Mouse (Mus musculus): ENCODE measurements around the gene Srd5a3. TPM values are rescaled to one million over a fixed set of nuclear protein-coding genes. Genes with fewer than 3 reads are reported as not detected.

Gene Srd5a3
- polyA plus RNA-seq, 1 experiment from 2014 or later: 36.1 TPM

- no peak for ATAC-seq (ENCODE audit: insufficient number of reproducible peaks, low FRiP score, low TSS enrichment, low read depth)
- Histone ChIP-seq H3K27me3 (no peaks in the 10 kb centered on the region), H3K4me1 (no peaks in the 10 kb centered on the region), H3K4me2 (replicated peaks) (no peak overlapping the region), H3K36me3 (no peaks in the 10 kb centered on the region), H3K9ac (no peak overlapping the region), H3K27ac (replicated peaks) (no peak overlapping the region), H3K9me3 (replicated peaks) (no peaks in the 10 kb centered on the region), H3K4me3 (replicated peaks) (no peak overlapping the region)
- 82% methylated on average over 4 of the region's 4 CpGs for WGBS
Observed at GRCm38 (mm10) chr5:76131990-76132389, 8.1 kb upstream of the Srd5a3 start.

- no peaks in the 10 kb centered on the region for H3K27me3 ChIP-seq
- H3K27ac ChIP-seq (replicated peaks): no peak overlapping the region
- no peaks in the 10 kb centered on the region for H3K36me3 ChIP-seq
Observed at GRCm38 (mm10) chr5:76135644-76136043, 4.4 kb upstream of the Srd5a3 start.

GRCm38 (mm10) chr5:76136271-76136670 is 3.8 kb upstream of the Srd5a3 start:
- Histone ChIP-seq H3K4me3 (replicated peaks) (no peak overlapping the region), H3K9ac (no peak overlapping the region), H3K9me3 (replicated peaks) (no peaks in the 10 kb centered on the region), H3K27ac (replicated peaks) (no peak overlapping the region), H3K27me3 (no peaks in the 10 kb centered on the region), H3K4me1 (peaks cover 11% of the 10 kb centered on the region), H3K4me2 (replicated peaks) (no peak overlapping the region), H3K36me3 (no peaks in the 10 kb centered on the region)
- ATAC-seq (ENCODE audit: insufficient number of reproducible peaks, low FRiP score, low TSS enrichment, low read depth): no peak
- WGBS: 90% methylated on average over 3 of the region's 3 CpGs

More at GRCm38 (mm10) chr5:76135644-76136043, 4.4 kb upstream of the Srd5a3 start:
- no peak overlapping the region for H3K4me3 ChIP-seq (replicated peaks)
- no peak overlapping the region for H3K4me2 ChIP-seq (replicated peaks)
- 56% methylated on average over 1 of the region's 1 CpGs for WGBS
- H3K9ac ChIP-seq: no peak overlapping the region
- no peaks in the 10 kb centered on the region for H3K9me3 ChIP-seq (replicated peaks)
- no peak for ATAC-seq (ENCODE audit: insufficient number of reproducible peaks, low FRiP score, low TSS enrichment, low read depth)
- H3K4me1 ChIP-seq: peaks cover 8% of the 10 kb centered on the region

GRCm38 (mm10) chr5:76137586-76137985 is 2.5 kb upstream of the Srd5a3 start:
- ATAC-seq (ENCODE audit: insufficient number of reproducible peaks, low FRiP score, low TSS enrichment, low read depth): no peak
- H3K9me3 ChIP-seq (replicated peaks): no peaks in the 10 kb centered on the region
- H3K9ac ChIP-seq: no peak overlapping the region
- 78% methylated on average over 1 of the region's 1 CpGs for WGBS
- no peaks in the 10 kb centered on the region for H3K36me3 ChIP-seq
- H3K4me1 ChIP-seq: peaks cover 13% of the 10 kb centered on the region
- H3K27ac ChIP-seq (replicated peaks): no peak overlapping the region
- no peaks in the 10 kb centered on the region for H3K27me3 ChIP-seq
- H3K4me3 ChIP-seq (replicated peaks): no peak overlapping the region
- no peak overlapping the region for H3K4me2 ChIP-seq (replicated peaks)

- Histone ChIP-seq H3K4me2 (replicated peaks) (no peak overlapping the region), H3K9ac (no peak overlapping the region), H3K27ac (replicated peaks) (no peak overlapping the region), H3K9me3 (replicated peaks) (no peaks in the 10 kb centered on the region), H3K4me1 (peaks cover 13% of the 10 kb centered on the region), H3K27me3 (no peaks in the 10 kb centered on the region), H3K36me3 (no peaks in the 10 kb centered on the region), H3K4me3 (replicated peaks) (no peak overlapping the region)
- WGBS: 80% methylated on average over 1 of the region's 1 CpGs
- no peak for ATAC-seq (ENCODE audit: insufficient number of reproducible peaks, low FRiP score, low TSS enrichment, low read depth)
Observed at GRCm38 (mm10) chr5:76138071-76138470, 2.0 kb upstream of the Srd5a3 start.

- WGBS: 79% methylated on average over 10 of the region's 10 CpGs
- no peaks in the 10 kb centered on the region for H3K36me3 ChIP-seq
- no peak for ATAC-seq (ENCODE audit: insufficient number of reproducible peaks, low FRiP score, low TSS enrichment, low read depth)
- peaks cover 13% of the 10 kb centered on the region for H3K4me1 ChIP-seq
- no peak overlapping the region for H3K4me3 ChIP-seq (replicated peaks)
- no peaks in the 10 kb centered on the region for H3K27me3 ChIP-seq
- H3K4me2 ChIP-seq (replicated peaks): no peak overlapping the region
- no peak overlapping the region for H3K27ac ChIP-seq (replicated peaks)
- H3K9ac ChIP-seq: no peak overlapping the region
- H3K9me3 ChIP-seq (replicated peaks): no peaks in the 10 kb centered on the region
Observed at GRCm38 (mm10) chr5:76138512-76138911, 1.6 kb upstream of the Srd5a3 start.

- H3K36me3 ChIP-seq: no peaks in the 10 kb centered on the region
- no peak for ATAC-seq (ENCODE audit: insufficient number of reproducible peaks, low FRiP score, low TSS enrichment, low read depth)
- peak overlapping the region; percentile 90; the same call in 1 of the 2 replicates for H3K9ac ChIP-seq
- WGBS: 57% methylated on average over 7 of the region's 7 CpGs
- H3K9me3 ChIP-seq (replicated peaks): no peaks in the 10 kb centered on the region
- peak overlapping the region; percentile 99 for H3K27ac ChIP-seq (replicated peaks)
- H3K4me1 ChIP-seq: peaks cover 13% of the 10 kb centered on the region
- H3K27me3 ChIP-seq: no peaks in the 10 kb centered on the region
- peak overlapping the region; percentile 67 for H3K4me2 ChIP-seq (replicated peaks)
- H3K4me3 ChIP-seq (replicated peaks): peak overlapping the region; percentile 77
Observed at GRCm38 (mm10) chr5:76139171-76139671, 850 bp upstream of the Srd5a3 start.

GRCm38 (mm10) chr5:76140730-76141066 is 627 bp downstream of the Srd5a3 start:
- Histone ChIP-seq H3K9ac (peak overlapping the region; percentile 90), H3K9me3 (replicated peaks) (no peaks in the 10 kb centered on the region), H3K4me1 (peaks cover 13% of the 10 kb centered on the region), H3K4me2 (replicated peaks) (peak overlapping the region; percentile 67), H3K27ac (replicated peaks) (peak overlapping the region; percentile 99), H3K36me3 (no peaks in the 10 kb centered on the region), H3K27me3 (no peaks in the 10 kb centered on the region), H3K4me3 (replicated peaks) (peak overlapping the region; percentile 77)
- 6% methylated on average over 9 of the region's 9 CpGs for WGBS
- ATAC-seq (ENCODE audit: insufficient number of reproducible peaks, low FRiP score, low TSS enrichment, low read depth): 0 out of 2 replicates have a peak, but pooled peaks have one; percentile 17

GRCm38 (mm10) chr5:76143356-76143755 is 3.3 kb downstream of the Srd5a3 start:
- H3K9me3 ChIP-seq (replicated peaks): no peaks in the 10 kb centered on the region
- H3K9ac ChIP-seq: no peak overlapping the region
- H3K36me3 ChIP-seq: no peaks in the 10 kb centered on the region
- H3K27ac ChIP-seq (replicated peaks): no peak overlapping the region
- ATAC-seq (ENCODE audit: insufficient number of reproducible peaks, low FRiP score, low TSS enrichment, low read depth): no peak
- no peak overlapping the region for H3K4me2 ChIP-seq (replicated peaks)
- no peaks in the 10 kb centered on the region for H3K27me3 ChIP-seq
- no peak overlapping the region for H3K4me3 ChIP-seq (replicated peaks)
- 84% methylated on average over 4 of the region's 4 CpGs for WGBS
- peaks cover 13% of the 10 kb centered on the region for H3K4me1 ChIP-seq

GRCm38 (mm10) chr5:76146401-76146800 is 6.3 kb downstream of the Srd5a3 start:
- H3K4me1 ChIP-seq: 0 out of 2 replicates have a peak, but pooled peaks cover 1% of the 10 kb centered on the region
- H3K36me3 ChIP-seq: peaks cover 17% of the 10 kb centered on the region
- H3K4me3 ChIP-seq (replicated peaks): no peak overlapping the region
- 95% methylated on average over 1 of the region's 1 CpGs for WGBS
- 0 out of 2 replicates have a peak, but pooled peaks have one; percentile 7 for ATAC-seq (ENCODE audit: insufficient number of reproducible peaks, low FRiP score, low TSS enrichment, low read depth)
- no peaks in the 10 kb centered on the region for H3K27me3 ChIP-seq
- no peak overlapping the region for H3K27ac ChIP-seq (replicated peaks)
- no peak overlapping the region for H3K4me2 ChIP-seq (replicated peaks)
- H3K9ac ChIP-seq: no peak overlapping the region
- H3K9me3 ChIP-seq (replicated peaks): no peaks in the 10 kb centered on the region

GRCm38 (mm10) chr5:76149436-76149835 is 9.4 kb downstream of the Srd5a3 start:
- Histone ChIP-seq H3K4me3 (replicated peaks) (no peak overlapping the region), H3K9ac (no peak overlapping the region), H3K4me1 (no peaks in the 10 kb centered on the region), H3K27me3 (no peaks in the 10 kb centered on the region), H3K36me3 (peaks cover 32% of the 10 kb centered on the region), H3K9me3 (replicated peaks) (no peaks in the 10 kb centered on the region), H3K27ac (replicated peaks) (no peak overlapping the region), H3K4me2 (replicated peaks) (no peak overlapping the region)
- no peak for ATAC-seq (ENCODE audit: insufficient number of reproducible peaks, low FRiP score, low TSS enrichment, low read depth)
- WGBS: 89% methylated on average over 6 of the region's 6 CpGs

- Histone ChIP-seq H3K4me3 (replicated peaks) (no peak overlapping the region), H3K9ac (no peak overlapping the region), H3K9me3 (replicated peaks) (no peaks in the 10 kb centered on the region), H3K36me3 (peaks cover 51% of the 10 kb centered on the region), H3K4me2 (replicated peaks) (no peak overlapping the region), H3K27ac (replicated peaks) (no peak overlapping the region), H3K4me1 (no peaks in the 10 kb centered on the region), H3K27me3 (no peaks in the 10 kb centered on the region)
- WGBS: 88% methylated on average over 6 of the region's 6 CpGs
- no peak for ATAC-seq (ENCODE audit: insufficient number of reproducible peaks, low FRiP score, low TSS enrichment, low read depth)
Observed at GRCm38 (mm10) chr5:76152956-76153355, 12.9 kb downstream of the Srd5a3 start.
